Mouse (Mus musculus) CH12F3 (cell line): Measurements from ENCODE around the gene Abcg4.

Source experiments
- in situ Hi-C: fragments of 300-500 bp; cut with MboI; formaldehyde crosslinking; loops from 2 replicates; pipeline ENCODE4 v1.14.3; 2020; ENCODE audit warnings: low sequenced_read_pairs

Abcg4 gene

DNA sequence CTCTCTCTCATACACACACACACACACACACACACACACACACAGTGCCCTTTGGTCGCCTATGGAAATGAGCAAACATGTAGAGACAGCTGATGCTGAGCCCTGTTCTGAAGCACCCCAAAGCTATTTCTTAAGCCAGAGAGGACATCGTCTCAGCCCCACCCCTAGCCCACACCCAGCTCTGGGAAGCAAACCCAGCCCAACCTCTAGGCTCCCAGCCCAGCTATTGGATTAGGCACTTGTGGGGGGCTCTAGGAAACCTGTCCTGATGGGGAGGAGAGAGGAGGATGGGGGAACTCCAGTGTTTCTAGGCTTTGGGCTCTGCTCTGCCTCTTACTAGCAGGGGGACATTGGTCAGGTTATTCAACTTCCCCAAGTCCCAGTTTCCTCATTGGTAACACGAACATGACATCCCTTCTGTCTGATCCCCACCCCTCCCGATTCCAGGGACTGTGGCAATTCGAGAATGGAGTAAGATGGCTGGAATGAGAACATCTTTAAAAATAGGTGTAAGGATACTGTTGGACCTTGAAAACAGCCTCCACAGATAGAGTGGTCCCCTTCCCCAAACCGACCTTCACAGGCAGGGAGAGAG lies 2.1 kb downstream of the Abcg4 start:
- in situ Hi-C loops = no loop called here

DNA sequence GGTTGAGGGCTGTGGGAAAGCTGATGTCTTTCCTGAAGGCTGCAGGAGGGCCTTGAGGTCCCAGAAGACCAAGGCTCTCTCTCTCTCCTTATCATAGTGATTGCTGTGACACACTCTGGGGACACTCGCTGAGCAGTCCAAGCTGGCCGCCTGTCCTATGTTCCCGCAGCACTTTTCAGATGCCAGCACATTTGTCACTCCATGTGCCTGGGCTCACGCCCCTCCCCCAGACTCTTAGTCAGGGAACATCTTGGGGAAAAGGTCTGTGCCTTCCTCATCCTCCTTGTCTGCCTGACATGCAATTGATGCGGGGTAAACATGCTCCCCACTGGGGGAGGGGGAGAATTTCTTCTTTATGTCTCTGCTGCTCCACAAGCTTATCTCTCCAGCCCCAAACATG lies 5.2 kb downstream of the Abcg4 start:
- in situ Hi-C loops = no loop called here

DNA sequence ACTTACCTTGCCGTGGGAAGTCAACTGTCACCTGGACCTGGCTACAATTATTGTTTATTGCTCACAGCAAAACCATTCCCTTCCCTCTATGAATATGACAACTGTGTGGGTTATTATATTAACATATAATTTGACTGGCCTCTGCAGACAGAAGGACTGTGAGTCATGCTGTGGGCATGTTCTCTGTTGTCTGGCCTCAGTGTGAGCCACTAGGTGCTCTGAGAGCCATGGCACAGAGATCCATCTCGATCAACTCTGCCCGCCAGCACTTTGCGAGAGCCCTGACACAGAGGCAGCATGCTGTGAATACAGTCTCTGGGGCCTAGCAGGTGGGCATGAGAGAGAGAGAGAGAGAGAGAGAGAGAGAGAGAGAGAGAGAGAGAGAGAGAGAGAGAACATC lies 18.4 kb downstream of the Abcg4 start:
- in situ Hi-C loops = no loop called here

DNA sequence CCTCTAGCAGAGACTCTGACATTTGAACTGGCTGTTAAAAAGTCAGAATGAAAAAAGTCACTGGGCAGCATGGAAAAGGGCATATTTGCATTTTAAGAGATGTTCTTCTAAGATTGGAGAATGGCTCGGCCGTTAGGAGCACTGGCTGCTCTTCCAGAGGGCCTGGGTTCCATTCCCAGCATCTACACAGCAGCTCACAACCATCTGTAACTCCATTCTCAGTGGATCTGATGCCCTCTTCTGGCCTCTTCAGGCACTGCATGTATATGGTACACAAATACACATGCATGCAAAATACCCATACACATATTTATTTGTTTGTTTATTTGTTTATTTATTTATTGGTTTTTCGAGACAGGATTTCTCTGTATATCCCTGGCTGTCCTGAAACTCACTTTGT lies 19.3 kb downstream of the Abcg4 start:
- in situ Hi-C loops = no loop called here

DNA sequence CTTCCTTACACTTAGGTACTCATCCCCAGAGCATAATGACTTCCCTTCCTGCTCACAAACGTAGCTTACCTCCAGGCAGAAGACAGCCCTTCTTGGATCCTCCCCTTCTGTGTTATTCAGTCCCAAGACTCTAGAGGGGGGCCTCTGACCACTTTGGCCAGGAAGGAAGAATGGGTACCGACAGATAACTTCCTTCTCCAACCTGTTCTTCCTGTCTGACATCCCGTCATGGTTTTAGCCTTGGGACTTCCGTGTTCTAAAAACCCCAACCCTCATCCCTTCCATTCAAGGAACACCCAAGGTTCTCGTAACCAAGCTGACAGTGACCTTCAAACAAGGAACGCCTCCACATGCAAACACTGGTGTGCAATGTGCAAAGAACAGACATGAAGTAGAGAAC lies 20.0 kb downstream of the Abcg4 start, which contains the start of gene Nlrx1:
Gene Nlrx1 (minus strand): TSS at position 168 of the 400 bp plus-strand sequence.
- in situ Hi-C loops = no loop called here

DNA sequence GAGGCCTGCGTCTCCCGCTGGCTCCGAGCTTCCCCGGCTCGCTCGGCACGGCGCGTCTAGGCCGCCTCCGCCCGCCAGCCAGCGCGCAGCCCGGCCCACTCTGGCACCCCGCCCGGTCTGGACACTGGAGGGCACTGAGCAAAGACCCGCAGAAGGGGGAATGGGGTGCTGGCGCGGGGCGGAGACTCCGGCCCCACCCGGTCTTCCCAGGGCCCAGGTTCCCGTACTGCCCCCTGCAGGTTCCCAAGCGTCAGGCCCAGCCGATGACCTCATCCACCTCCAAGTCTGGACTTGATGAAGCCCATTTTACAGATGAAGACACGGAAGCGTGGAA lies 20.4 kb downstream of the Abcg4 start:
- in situ Hi-C loops = no loop called here

DNA sequence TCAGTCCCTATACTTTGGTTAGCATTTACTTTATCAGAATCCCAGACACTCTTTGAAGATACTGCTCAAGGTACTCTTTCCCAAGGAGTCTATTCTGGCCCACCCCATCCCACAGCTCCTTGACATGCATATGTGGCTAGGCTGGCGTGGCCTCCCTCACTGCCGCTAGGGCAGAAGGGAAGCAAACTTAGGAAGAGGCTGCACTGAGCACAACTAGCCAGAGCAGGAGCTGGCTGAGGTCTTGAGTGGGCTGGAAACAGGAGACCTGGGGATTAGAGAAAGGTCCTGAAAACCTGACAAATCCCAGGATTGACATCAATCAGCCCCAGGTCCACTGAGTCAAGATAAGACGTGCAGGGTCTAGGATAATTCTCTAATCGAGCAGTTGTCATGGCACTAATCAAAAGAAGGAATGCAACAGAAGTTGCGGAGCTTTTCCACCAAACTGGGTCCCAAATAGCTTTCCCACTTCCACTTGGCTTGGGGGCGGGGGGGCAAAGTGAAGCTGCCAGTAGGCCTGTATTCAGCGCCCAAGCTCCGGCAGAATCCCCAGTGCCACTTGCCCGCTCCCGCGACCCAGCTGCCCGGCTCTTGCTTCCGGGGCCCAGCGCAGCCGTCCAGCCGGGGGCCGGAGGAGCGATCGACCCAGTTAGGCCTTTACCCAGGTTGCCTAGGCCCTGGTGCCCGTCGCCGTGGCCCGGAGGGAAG lies 20.9 kb downstream of the Abcg4 start:
- in situ Hi-C loops = no loop called here

DNA sequence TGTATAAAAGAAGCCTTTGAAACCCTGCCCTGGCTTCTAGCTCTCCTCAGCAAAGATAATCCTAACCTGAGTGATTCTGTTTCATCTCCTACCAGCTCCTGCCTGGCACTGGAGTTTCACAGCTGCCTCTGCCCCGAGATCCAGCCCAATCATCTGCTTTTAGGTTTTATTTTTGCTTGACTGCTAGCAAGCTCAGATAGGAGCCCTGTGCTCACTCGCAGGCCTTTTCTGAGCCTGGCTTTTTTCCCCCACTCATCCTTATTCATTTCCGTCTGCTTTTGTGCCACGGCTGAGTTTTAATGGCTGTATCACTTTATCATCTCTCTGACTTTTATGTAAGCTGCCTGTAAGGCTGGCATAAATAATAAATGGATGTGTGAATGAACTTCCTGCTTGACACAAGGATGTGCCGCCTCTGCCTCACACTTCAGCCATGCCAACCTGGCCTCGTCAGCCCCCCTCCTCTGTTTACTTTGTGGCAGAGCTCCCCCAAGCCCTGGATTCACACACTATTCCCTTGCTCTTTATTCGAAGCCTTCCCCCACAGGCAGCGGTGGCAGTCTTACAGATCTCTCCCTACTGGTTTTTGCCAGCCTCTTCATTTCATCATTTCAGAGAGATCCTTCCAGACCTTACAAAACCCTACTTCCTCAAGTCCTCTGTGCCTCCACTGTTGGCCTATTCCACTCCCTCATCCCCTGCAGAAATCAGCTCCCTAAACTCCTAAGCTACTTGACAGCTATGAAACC lies 21.8 kb downstream of the Abcg4 start:
- in situ Hi-C loops = no loop called here

DNA sequence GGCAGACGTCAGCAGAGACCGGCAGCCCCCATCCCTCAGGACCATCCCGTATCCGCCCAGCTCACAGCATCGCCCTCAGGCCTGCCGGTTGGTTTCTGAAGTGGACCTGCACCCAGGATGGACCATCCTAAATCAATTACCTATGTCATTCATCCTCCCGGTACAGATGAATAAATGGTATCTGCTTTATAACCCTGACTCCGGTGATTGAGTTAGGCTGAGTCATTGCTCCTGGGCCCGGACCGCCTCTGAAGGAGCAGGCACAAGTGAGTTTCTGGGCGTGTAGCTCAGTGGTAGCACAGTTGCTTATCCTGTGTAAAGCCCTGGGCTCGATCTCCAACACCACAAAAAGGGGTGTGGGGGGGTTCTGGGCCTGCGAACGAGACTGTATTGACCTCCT lies 27.0 kb downstream of the Abcg4 start:
- in situ Hi-C loops = no loop called here

DNA sequence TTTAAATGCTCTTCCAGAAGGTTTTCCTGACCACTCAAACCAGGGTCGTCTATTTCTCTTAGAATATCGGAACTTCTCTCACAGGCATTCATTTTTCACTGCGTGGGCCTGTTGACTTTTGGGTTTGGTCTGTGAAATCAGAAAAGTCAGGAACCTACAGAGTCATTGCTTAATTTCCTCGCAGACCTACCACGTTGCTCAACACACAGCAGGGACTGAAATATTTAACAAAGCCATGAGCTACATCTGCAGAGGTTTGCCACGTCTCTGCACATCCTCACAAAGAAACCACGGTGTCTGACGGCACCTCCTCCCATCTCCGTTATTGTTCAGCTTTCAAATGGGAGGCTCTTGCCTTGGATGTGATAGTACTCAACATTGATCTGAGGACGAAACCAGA lies 29.4 kb downstream of the Abcg4 start:
- in situ Hi-C loops = no loop called here

DNA sequence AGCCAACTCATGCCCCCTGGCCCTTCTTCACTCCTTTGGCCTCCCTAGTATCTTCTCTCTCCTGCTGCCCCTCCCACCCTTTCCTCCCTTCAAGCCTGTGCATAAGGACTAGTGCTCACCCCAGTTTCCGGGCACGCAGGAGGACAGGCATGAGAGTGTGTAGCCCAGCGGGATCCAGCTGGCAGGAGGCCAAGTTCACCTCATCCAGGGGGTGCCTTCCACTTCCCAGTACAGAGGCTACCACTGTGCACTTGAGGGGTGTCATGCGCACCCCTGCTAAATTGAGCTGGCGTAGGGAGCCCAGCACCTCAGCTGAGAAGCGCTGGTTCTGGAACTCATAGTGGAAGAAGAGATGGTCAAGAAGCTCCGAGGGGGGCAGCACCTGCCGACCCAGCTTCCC lies 32.2 kb downstream of the Abcg4 start:
- in situ Hi-C loops = no loop called here

DNA sequence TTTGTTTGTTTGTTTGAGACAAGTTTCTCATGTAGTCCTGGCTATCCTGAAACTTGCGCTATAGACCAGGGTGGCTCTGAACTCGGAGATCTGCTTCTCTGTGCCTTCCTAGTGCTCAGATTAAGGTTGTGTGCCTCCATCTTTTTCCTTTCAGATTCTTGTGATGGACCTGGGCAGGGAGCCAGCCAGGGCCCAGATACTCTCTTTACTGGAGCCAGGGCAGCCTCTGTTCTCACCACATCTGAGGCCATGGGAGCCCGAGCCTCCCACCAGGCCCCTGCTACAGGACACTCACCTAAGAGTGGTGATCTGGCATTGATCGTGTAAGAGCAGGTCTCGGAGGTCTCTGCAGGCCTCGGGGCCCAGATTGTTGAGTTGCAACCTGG lies 33.3 kb downstream of the Abcg4 start:
- in situ Hi-C loops = no loop called here

DNA sequence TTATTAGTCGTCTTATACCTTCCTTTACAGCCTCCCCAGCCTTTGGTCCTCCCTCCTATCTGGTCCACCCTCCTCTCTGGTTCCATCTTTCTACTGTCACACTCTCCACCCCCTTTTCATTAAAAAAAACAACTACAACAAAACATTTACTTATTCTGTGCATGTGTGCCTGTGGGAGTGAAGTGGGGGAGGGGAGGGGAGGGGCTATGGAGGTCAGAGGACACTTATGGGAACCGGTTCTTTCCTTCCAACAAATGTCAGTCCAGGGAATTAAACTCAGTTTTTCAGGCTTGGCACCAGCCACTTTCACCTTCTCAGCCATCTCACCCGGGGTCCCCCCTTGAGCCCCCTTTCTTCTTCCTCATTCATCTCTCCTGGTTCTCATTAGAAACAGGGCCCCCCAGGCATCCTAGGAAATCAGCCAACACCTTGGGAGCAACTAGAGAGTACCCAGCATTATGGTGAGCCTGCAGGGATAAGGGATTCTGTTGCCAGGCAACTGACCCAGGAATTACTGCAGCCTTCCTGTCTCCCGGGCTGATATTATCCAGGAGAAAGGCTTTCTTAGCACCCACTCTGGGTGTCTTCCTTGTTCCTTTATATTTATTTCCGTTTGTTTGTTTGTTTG lies 33.8 kb downstream of the Abcg4 start:
- in situ Hi-C loops = no loop called here

DNA sequence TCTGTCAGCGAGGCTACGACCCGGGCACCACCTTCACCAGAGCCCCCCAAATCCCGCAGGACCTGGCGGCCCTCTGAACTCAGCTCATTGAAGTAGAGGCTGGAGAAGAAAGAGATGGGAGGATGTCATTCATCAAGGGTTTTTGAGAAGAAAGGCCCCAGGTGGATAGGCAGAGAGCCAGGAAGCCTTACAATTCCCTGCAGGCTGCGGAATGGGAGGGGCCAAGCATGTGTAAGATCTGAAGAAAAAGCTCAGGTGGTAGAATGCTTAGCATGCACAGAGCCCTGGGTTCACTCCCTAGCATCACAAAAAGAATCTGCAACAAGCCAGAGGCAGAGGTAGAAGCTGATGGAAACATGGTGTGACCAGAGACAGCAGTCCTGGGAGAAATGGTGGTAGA lies 35.0 kb downstream of the Abcg4 start:
- in situ Hi-C loops = no loop called here

DNA sequence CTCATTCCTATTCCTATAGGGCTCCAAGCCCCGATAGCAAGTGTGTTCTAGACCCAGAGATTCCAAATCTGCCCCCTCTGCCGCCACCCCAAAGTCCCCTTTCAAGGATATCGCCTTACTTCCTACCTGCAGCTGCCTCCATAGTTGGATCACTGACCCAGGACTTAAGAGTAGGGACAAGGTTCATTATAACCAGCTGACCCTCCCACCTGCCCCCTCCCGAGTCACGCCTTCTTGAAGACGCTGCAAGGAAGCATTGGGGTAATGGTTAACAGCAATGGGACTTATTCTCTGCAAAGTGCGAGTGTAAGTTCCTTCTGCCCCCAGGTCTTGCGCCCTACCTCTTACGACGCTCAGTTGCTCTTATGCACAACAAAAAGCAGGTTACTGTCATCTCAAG lies 37.1 kb downstream of the Abcg4 start, which contains the start of gene Pdzd3:
Gene Pdzd3 (minus strand): TSS at position 158 of the 400 bp plus-strand sequence.
- in situ Hi-C loops = no loop called here

DNA sequence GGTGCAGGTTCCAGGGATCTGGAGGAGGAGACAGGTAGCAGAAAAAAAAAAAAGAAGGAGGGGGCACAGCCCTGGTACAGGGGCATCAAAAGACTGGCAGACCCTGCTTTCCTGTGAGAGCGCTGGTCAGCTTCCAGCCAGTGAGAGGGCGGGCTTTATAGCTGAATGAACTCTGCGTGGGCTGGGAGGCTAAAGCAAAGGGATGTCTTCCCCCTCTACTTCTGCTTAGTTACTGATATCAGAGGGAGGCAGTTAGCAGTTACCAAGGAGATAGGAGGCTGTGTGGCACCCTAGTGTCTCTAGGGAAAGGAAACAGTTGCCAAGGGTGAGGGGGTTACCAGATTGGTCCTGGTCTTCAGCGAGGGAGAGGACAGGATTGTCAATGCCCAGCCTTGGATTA lies 38.0 kb downstream of the Abcg4 start:
- in situ Hi-C loops = no loop called here

DNA sequence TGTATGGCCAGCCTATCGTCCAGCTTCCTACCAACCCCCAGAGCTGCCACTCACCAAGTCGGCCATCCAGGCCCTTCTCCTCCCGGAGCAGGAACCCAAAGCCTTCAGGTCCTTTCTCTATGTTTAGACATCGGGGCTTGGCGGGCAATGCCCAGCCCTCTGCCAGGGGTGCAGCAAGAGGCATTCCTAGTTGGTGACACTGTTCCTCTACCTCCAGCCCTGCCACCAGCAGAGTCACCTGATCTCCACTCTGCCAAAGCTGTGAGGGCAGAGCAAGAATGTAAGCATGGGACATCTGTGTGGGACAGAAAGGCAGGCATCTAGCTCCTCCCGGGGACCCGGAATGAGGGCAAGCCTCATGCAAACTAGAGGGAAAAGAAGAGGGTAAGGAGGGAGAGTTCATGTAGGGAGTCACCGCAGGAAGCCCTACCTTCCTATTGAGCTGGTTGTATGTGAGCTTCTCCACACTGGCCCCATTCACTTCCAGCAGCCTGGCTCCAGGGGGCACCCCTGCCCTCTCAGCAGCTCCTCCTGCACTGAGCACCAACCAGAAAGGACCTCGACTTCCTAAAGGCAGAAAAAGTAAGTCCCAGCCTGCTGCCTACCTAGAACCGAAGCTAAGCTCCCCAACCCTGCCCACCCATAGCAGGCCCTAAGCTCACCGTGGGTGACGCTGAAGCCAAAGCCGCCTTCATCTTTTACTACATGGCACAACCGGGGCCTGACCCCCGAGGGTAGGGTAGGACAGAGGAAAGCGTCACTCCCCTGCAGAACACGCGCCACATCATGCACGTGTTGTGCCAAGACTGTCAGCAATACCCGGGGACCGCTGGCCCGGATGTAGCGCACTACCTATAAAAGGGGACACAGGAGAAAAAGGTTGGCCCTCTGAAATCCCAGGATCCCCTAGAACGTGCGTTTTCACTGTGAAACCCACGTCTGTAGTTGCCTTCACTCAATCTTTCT lies 39.0 kb downstream of the Abcg4 start:
- in situ Hi-C loops = no loop called here

DNA sequence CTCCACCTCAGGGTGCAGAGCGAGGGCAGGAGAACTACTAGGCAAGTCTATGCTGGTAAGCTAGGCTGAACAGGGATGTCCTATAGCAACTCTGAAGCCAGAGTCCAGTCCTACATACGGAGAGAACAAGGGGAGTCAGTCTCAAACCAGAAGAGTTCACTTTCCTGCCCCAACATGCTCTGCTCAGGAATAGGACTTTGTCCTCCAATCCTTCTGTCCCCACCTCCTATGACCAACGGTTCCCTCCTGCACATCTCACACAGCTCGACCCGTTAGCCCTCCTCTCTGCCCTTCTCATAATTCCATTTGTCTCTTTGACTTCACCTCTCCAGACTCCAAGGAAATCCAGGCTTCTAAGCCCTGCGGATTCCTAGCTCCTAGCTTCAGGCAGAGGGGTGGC lies 40.5 kb downstream of the Abcg4 start:
- in situ Hi-C loops = no loop called here

DNA sequence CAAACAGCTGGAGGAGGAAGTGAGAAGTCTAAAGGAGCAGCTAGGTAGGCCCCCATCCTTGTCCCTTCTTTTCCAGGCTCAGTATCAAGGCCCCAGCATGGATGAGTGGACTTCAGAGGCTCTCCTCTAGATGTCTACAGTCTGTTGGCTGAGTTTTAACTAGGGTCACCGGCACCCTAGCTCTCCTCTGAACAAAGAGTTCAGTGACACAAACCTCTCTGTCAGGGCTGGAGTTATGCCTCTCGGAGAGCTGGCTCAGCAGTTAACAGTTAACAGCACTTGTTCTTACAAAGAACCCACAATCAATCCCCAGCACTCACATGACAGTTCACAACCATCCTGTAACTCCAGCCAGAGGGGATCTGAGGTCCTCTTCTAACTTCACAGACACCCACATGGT lies 44.8 kb downstream of the Abcg4 start:
- in situ Hi-C loops = no loop called here

DNA sequence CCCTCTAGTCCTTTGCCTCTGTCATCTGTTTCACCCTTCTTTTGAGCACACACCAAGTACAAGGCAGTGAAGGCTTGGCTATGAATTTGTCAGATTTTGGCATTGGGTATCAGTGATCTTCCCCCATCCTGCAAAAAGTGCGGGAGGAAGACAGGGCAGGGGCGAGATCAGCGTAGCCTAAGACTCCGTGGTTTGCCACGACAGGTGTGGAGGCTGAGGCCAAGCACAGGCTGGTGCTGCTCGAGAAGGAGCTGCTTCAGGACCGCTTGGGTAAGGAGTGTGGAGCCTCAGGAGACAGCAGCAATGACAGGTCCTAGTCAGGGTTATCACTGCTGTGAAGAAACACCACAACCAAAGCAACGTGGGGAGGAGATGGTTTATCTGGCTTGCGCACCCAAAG lies 47.0 kb downstream of the Abcg4 start:
- in situ Hi-C loops = no loop called here

DNA sequence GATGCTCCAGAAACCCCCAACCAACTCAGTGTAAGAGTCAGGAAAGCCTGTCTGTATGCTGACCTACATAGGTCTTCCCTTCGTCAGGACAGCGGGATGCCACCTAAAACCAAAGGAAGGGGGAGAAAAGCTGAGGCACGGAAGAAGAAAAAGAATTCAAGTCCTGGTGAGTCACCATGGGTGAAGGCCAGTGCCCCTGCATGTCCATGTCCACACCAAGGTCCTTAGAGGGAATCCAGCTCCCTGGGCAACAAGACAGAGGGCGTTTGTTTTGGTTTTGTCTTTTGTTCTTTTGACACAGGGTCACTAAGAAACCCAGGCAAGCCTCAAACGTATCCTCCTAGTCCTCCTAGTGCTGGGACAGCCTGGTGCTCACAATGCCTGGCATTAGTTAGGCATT lies 47.5 kb downstream of the Abcg4 start:
- in situ Hi-C loops = no loop called here
